Mouse (Mus musculus) natural killer cell, adult 2 months (primary cell): ENCODE measurements around the gene Orm3.

Source experiments
- DNase-seq, 2 experiments: peaks; one replicate each; pipeline ENCODE4 v3.0.0; 2022; ENCODE audit warnings: low spot score in 2 of 2

Orm3 gene

GRCm38 (mm10) chr4:63402558-63402957 lies 46.6 kb downstream of the Orm3 start:
- peak in 1 of 2 experiments; percentile 56 for DNase-seq

- peak; percentile 65 to 70 for DNase-seq
Observed at GRCm38 (mm10) chr4:63403040-63403959, 47.3 kb downstream of the Orm3 start, which contains the start of gene Akna. Gene Akna, minus strand, starts transcription at chr4:63403354.

GRCm38 (mm10) chr4:63404205-63404604 lies 48.2 kb downstream of the Orm3 start:
- DNase-seq: peak; percentile 79 to 85

- DNase-seq: peak; percentile 71 to 76
Observed at GRCm38 (mm10) chr4:63405051-63405450, 49.1 kb downstream of the Orm3 start.

GRCm38 (mm10) chr4:63405683-63406082 lies 49.7 kb downstream of the Orm3 start:
- no peak for DNase-seq

GRCm38 (mm10) chr4:63408247-63408646 lies 52.3 kb downstream of the Orm3 start:
- no peak for DNase-seq

- DNase-seq: peak; percentile 72 to 75
Observed at GRCm38 (mm10) chr4:63408649-63409048, 52.7 kb downstream of the Orm3 start.
